Mouse (Mus musculus) midbrain, embryonic 12.5 days (tissue): ENCODE data around the gene Med27. TPM values are rescaled to one million over a fixed set of nuclear protein-coding genes. Genes with fewer than 3 reads are reported as not detected.
A peak's percentile ranks its signal among the peaks of the same experiment; 100 is the strongest.

Source experiments
- ATAC-seq: fragments of 200-750 bp; cut with Nextera tagmentation; 2 replicates; pipeline ENCODE4 v1.8.0; 2017; ENCODE audit warnings: low read depth, moderate TSS enrichment, moderate library complexity; ENCODE audit not compliant: low FRiP score
- H3K27ac ChIP-seq: fragments of 300-500 bp; sonication (generic); replicated peaks from 2 replicates; pipeline ENCODE4 v1.5.1; 2016; ENCODE audit warnings: mild to moderate bottlenecking
- H3K27me3 ChIP-seq: fragments of 300-500 bp; sonication (generic); 2 replicates; pipeline ENCODE4 v1.6.1; 2016; ENCODE audit warnings: mild to moderate bottlenecking
- H3K36me3 ChIP-seq: fragments of 300-500 bp; sonication (generic); 2 replicates; pipeline ENCODE4 v1.6.1; 2016
- H3K4me1 ChIP-seq: fragments of 300-500 bp; sonication (generic); 2 replicates; pipeline ENCODE4 v1.6.1; 2016
- H3K4me2 ChIP-seq: fragments of 300-500 bp; sonication (generic); replicated peaks from 2 replicates; pipeline ENCODE4 v1.6.1; 2016; ENCODE audit warnings: mild to moderate bottlenecking, moderate library complexity
- H3K4me3 ChIP-seq: fragments of 300-500 bp; sonication (generic); 2 replicates; pipeline ENCODE4 v1.5.1; 2016; ENCODE audit warnings: mild to moderate bottlenecking
- H3K9ac ChIP-seq: fragments of 300-500 bp; sonication (generic); replicated peaks from 2 replicates; pipeline ENCODE4 v1.6.1; 2016; ENCODE audit warnings: mild to moderate bottlenecking, moderate library complexity
- H3K9me3 ChIP-seq: fragments of 300-500 bp; sonication (generic); 2 replicates; pipeline ENCODE4 v1.6.1; 2016; ENCODE audit warnings: mild to moderate bottlenecking
- WGBS: fragments of 180-500 bp; shearing (Covaris S2); methylation state at CpG from one replicate; pipeline ENCODE4 v1.1.7; 2016; 5-methylcytosine and 5-hydroxymethylcytosine counted together
- polyA plus RNA-seq: library from polyadenylated mRNA; unstranded; fragments of >200 nt; fragmentation: Nextera tagmentation; extraction: Ambion mirVana; gene quantifications from 2 replicates; pipeline ENCODE4 v1.2.1, GENCODE M21; 2016

Med27 gene
- polyA plus RNA-seq, 1 experiment from 2014 or later = 72.3 TPM

DNA sequence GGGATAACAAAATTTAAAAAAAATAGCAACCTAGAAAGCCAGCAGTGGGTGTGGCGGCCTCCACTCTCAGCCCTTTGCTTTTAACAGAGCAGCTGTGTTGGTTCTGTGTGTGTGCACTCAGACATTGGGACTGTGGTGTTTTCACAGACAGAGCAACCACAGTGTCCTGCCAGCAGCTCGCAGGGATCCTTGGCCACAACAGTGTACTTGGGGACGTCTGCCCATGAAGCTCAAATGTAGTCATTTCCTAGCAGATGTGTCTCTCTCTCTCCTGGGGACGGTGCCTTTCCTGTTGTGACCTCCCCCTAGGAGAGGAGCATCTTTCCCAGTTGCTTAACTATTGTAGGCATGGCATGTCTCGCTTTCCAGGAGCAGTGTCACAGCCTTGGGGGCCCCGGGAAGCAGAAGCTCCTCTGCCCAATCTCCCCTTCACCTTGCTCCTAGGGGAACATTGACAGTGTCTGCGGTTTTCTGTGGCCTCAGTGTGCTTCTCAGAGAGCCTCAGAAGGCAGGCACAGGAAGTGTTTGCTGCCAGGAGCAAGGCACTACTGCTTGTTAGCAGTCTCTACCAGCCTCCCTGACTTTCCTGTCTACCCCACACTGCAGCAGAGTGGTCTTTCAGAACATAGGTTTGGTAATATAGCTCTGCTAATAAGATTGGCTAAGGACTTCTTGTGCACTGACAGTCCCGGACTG lies 18.5 kb downstream of the Med27 start:
- Histone ChIP-seq H3K27me3 (no peaks in the 10 kb centered on the region), H3K4me2 (no peak overlapping the region), H3K27ac (no peak overlapping the region), H3K36me3 (no peaks in the 10 kb centered on the region), H3K9ac (no peak overlapping the region), H3K9me3 (no peaks in the 10 kb centered on the region), H3K4me3 (no peak overlapping the region), H3K4me1 (peaks cover 7% of the 10 kb centered on the region; the same call in 1 of the 2 replicates)
- 96% methylated on average over 8 of the region's 8 CpGs for whole genome bisulfite sequencing
- ATAC-seq = no peak

DNA sequence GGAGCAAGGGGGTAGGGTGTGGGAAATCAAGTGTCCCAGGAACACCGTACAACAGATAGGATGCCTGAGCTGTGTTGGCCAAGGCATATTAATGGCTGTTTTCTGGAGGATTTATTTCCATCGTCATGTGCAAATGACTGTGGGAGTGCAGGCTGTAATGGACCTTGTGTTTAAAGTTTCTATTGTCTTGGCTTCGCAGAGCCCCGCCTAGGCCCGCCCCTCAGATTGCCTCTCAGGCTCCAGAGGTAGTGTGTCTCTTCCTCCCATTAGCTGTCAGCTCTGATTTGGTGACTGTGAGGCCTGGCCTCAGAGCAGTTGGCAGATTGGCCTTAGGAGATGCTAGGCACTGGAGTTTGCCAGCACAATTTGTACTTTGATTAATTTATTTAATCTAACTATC lies 22.1 kb downstream of the Med27 start:
- no peaks in the 10 kb centered on the region for H3K9me3 ChIP-seq
- no peak overlapping the region for H3K4me3 ChIP-seq
- H3K36me3 ChIP-seq = no peaks in the 10 kb centered on the region
- ATAC-seq = no peak
- WGBS = 73% methylated on average over 5 of the region's 5 CpGs
- H3K9ac ChIP-seq = no peak overlapping the region
- no peak overlapping the region for H3K4me2 ChIP-seq
- H3K4me1 ChIP-seq = peaks cover 14% of the 10 kb centered on the region
- no peak overlapping the region for H3K27ac ChIP-seq
- no peaks in the 10 kb centered on the region for H3K27me3 ChIP-seq

DNA sequence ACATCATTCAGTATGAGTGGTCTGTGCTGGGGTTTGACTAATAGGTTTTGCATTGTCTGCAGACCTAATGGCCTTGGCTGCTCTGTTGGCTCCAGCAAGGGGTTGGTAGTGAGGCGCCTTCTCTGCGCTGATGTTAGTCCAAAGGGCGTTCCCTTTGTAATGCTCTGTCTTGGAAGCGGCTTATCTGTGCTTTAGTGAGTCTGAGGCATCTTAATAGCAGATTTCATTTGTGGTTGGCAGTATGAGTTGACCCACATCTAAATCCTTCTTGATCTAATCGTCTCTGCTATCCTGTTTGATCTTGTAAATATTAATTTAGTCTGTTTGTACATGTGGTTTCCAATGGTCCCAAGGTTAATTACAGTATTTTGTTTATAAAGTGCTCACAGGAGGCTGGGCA lies 25.6 kb downstream of the Med27 start:
- Histone ChIP-seq H3K4me1 (peaks cover 14% of the 10 kb centered on the region), H3K4me2 (no peak overlapping the region), H3K27ac (no peak overlapping the region), H3K9ac (no peak overlapping the region), H3K27me3 (no peaks in the 10 kb centered on the region), H3K9me3 (no peaks in the 10 kb centered on the region), H3K4me3 (no peak overlapping the region), H3K36me3 (no peaks in the 10 kb centered on the region)
- no peak for ATAC-seq
- 77% methylated on average over 5 of the region's 5 CpGs for WGBS

DNA sequence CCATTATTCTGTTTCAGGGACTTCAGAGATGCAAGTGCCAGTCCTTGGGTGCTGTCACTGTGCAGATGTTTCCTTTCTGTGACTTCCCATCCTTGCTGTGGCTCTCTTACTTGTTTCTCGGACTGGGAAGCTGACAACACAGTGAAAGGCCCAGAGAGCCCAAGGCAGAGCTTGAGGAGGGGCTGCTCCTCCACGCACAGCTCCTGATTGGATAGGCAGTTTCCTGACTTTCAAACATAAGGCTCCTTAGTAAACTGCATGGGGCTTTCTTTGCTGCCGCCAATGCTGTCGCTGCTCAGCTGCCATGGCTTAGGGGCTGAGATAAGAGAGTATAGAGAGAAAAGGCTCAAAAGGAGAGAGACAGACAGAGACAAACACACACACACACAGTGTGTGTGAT lies 35.1 kb downstream of the Med27 start:
- H3K36me3 ChIP-seq = no peaks in the 10 kb centered on the region
- H3K27ac ChIP-seq = peak overlapping the region; percentile 63
- ATAC-seq = no peak
- 10% methylated on average over 4 of the region's 4 CpGs for WGBS
- no peak overlapping the region for H3K4me2 ChIP-seq
- H3K9me3 ChIP-seq = no peaks in the 10 kb centered on the region
- H3K9ac ChIP-seq = no peak overlapping the region
- no peak overlapping the region for H3K4me3 ChIP-seq
- H3K27me3 ChIP-seq = no peaks in the 10 kb centered on the region
- H3K4me1 ChIP-seq = peaks cover 28% of the 10 kb centered on the region

DNA sequence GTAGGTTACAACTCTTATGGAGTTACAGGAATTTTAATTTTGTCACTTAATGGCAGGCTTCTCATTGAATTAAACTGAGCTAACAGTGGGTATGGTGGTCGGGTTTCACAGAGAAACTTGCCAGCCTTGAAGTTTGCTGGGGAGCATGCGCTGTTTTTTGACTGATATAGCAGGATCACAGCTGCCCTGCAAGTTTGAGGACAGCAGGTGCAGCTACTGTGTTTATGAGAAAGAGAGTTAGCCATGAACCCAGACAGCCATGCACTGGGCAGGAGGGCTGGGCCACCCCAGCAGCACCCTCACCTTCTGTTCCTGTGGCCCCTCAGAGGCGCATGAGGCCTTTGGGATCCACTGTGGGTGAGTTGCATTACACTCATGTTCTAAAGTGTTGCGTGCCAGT lies 36.0 kb downstream of the Med27 start:
- no peak overlapping the region for H3K4me2 ChIP-seq
- no peak for ATAC-seq
- WGBS = 94% methylated on average over 4 of the region's 4 CpGs

DNA sequence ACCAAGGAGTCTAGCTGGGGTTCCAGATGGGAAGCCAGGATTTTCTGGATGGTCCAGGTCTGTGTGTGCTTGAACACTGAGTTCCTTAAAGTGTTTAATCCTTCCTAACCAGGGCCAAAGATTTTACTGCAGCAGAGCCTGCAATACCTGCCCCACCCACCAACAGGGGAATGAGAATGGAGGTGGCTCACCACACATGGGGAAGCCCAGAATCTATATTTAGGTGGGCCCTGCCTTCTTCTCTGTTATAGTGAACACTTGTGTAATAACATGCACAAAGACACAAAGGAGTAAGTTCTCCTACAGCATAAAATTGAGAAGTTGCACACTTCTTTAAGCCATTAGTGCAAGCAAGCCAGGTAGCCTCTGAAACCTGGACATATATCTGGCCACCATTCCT lies 36.5 kb downstream of the Med27 start:
- no peak overlapping the region for H3K4me3 ChIP-seq
- no peak overlapping the region for H3K9ac ChIP-seq
- no peak for ATAC-seq
- H3K36me3 ChIP-seq = no peaks in the 10 kb centered on the region
- no peaks in the 10 kb centered on the region for H3K9me3 ChIP-seq
- no peak overlapping the region for H3K27ac ChIP-seq
- no peaks in the 10 kb centered on the region for H3K27me3 ChIP-seq
- H3K4me1 ChIP-seq = peaks cover 30% of the 10 kb centered on the region
- no peak overlapping the region for H3K4me2 ChIP-seq

More for the DNA sequence above, 36.0 kb downstream of the Med27 start:
- H3K4me3 ChIP-seq = no peak overlapping the region
- H3K27me3 ChIP-seq = no peaks in the 10 kb centered on the region
- H3K4me1 ChIP-seq = peaks cover 30% of the 10 kb centered on the region
- no peak overlapping the region for H3K9ac ChIP-seq
- no peaks in the 10 kb centered on the region for H3K36me3 ChIP-seq
- H3K27ac ChIP-seq = no peak overlapping the region
- no peaks in the 10 kb centered on the region for H3K9me3 ChIP-seq

DNA sequence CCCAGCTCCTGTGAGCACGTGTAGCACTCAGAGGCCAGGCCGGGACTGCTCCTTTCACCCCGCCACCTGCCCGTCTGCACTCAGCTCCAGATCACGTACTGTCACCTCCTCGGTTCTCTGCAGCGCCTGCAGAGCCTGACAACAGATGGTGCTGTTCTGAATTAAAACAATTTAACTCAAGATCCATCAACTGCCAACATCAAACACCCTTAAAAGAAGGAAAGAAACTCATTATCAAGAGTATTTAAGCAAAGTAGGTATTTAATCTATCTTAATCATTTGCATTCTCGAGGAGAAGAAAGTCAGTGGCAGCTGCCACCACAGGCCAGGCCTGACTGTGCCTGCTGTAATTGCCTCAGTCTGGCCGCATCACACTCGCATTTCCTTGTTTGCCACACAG lies 38.8 kb downstream of the Med27 start:
- peak overlapping the region; percentile 73; the same call in 1 of the 2 replicates for H3K27ac ChIP-seq
- H3K36me3 ChIP-seq = no peaks in the 10 kb centered on the region
- no peaks in the 10 kb centered on the region for H3K9me3 ChIP-seq
- no peak overlapping the region for H3K4me2 ChIP-seq
- H3K4me1 ChIP-seq = peaks cover 32% of the 10 kb centered on the region
- 48% methylated on average over 10 of the region's 10 CpGs for WGBS
- H3K27me3 ChIP-seq = no peaks in the 10 kb centered on the region
- no peak overlapping the region for H3K4me3 ChIP-seq
- ATAC-seq = no peak
- H3K9ac ChIP-seq = no peak overlapping the region

DNA sequence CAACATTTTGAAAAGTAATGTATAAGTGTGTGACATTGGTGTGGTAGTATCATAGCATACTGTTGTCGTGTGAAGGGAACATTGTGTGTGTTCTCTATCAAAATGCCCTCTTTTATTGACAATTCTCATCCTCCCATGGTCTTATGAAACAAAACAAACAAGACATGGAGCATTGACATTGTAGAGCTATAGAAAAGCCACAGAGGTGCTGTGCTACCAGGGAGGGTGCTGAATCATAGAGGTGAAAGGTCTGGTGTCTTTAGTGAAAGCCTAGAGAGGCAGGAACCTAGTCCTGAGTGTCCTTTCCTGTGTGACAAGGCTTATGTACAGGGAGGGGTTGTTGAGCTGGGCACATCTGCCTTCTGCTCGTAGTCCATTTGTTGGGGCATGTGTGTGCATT lies 40.6 kb downstream of the Med27 start:
- H3K27ac ChIP-seq = no peak overlapping the region
- peaks cover 24% of the 10 kb centered on the region for H3K4me1 ChIP-seq
- no peaks in the 10 kb centered on the region for H3K36me3 ChIP-seq
- no peaks in the 10 kb centered on the region for H3K27me3 ChIP-seq
- H3K4me3 ChIP-seq = no peak overlapping the region
- ATAC-seq = no peak
- no peak overlapping the region for H3K4me2 ChIP-seq
- WGBS = 82% methylated on average over 2 of the region's 2 CpGs
- H3K9ac ChIP-seq = no peak overlapping the region
- H3K9me3 ChIP-seq = no peaks in the 10 kb centered on the region

DNA sequence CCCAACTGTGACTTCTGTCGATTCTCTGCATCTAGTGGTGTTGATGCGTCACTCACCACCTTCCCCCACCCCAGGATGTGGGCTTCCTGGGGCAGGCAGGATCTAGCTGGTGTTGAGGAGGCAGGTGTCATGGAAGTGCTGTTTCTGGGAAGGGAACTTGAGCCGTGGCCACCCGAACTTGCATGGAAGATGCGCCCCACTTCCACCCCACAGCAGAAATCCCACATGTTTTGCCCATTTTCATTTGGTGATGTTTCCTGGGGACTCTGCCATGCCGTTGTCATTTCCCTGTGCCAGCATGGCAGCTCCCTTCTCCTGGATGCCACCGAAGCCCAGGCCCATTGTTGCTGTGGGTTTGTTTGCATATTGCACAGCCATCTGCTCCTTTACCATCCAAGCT lies 42.3 kb downstream of the Med27 start:
- Histone ChIP-seq H3K9me3 (no peaks in the 10 kb centered on the region), H3K4me3 (no peak overlapping the region), H3K4me1 (peaks cover 25% of the 10 kb centered on the region), H3K27ac (no peak overlapping the region), H3K9ac (no peak overlapping the region), H3K27me3 (no peaks in the 10 kb centered on the region), H3K4me2 (no peak overlapping the region), H3K36me3 (no peaks in the 10 kb centered on the region)
- ATAC-seq = no peak
- 96% methylated on average over 7 of the region's 7 CpGs for WGBS

DNA sequence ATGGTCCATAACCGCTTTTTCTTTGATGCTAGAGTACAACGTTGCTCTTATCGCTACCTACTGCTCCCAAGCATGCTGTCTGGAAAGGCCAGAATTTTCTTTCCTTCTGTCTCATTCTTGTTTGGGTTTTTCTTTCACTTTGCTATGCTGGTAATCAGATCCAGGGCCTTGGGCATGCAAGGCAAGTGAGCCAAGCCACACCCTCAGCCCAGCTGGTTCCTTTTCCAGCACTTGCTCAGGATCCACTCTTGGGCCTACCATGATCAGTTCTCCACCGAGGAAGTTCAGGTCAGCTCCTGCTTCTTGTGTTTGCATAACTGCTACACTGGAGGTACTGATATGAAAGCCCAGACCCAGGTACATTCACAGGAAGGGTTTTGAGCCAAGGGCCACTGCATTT lies 44.5 kb downstream of the Med27 start:
- ATAC-seq = no peak
- Histone ChIP-seq H3K36me3 (no peaks in the 10 kb centered on the region), H3K4me3 (no peak overlapping the region), H3K4me2 (no peak overlapping the region), H3K9me3 (no peaks in the 10 kb centered on the region), H3K9ac (no peak overlapping the region), H3K27me3 (no peaks in the 10 kb centered on the region), H3K4me1 (peaks cover 18% of the 10 kb centered on the region), H3K27ac (no peak overlapping the region)
- WGBS = 87% methylated on average over 4 of the region's 4 CpGs

DNA sequence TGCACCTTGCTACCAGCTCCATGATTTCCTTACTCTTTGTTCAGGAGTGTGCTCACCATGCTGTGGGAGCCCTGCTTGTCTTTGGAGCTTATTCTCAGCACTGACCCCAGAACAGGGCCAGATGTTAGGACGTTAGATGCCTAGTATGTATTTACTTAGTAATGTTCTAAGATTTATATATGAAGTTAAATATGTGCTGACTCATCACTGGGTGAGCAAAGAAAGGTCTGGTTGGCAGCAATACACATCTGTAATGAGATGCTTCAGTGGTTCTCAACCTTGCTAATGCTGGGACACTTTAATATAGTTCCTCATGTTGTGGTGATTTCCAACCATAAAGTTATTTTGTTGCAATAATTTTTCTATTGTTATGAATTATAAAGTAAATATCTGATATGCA lies 45.4 kb downstream of the Med27 start:
- no peak overlapping the region for H3K4me2 ChIP-seq
- 76% methylated on average over 1 of the region's 1 CpGs for WGBS
- no peaks in the 10 kb centered on the region for H3K27me3 ChIP-seq
- no peak overlapping the region for H3K9ac ChIP-seq
- peaks cover 20% of the 10 kb centered on the region for H3K4me1 ChIP-seq
- H3K9me3 ChIP-seq = no peaks in the 10 kb centered on the region
- no peak overlapping the region for H3K4me3 ChIP-seq
- no peak overlapping the region for H3K27ac ChIP-seq
- ATAC-seq = no peak
- H3K36me3 ChIP-seq = no peaks in the 10 kb centered on the region

DNA sequence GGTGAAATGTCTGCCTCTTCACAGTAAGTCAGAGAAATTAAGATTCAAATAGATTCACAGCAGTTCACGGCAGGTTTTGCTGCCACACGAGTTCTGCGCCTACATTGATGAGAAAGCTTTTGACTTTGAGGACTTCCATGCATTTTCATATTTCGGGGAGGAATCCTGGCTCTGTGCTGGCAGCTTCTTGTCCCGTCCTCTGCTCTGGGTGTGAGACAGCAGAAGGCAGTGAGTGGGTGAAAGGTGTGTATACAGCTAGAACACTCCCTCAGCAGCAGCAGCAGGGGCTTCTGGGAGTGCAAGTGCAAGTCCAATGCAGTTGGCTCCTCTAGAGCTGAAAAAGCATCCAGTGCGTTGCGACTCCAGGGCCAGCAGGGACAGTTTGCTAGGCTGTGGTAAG lies 53.6 kb downstream of the Med27 start:
- no peaks in the 10 kb centered on the region for H3K9me3 ChIP-seq
- no peak overlapping the region for H3K27ac ChIP-seq
- H3K9ac ChIP-seq = no peak overlapping the region
- 89% methylated on average over 7 of the region's 7 CpGs for WGBS
- H3K4me3 ChIP-seq = no peak overlapping the region
- no peaks in the 10 kb centered on the region for H3K36me3 ChIP-seq
- no peak overlapping the region for H3K4me2 ChIP-seq
- H3K27me3 ChIP-seq = no peaks in the 10 kb centered on the region
- ATAC-seq = no peak
- H3K4me1 ChIP-seq = peaks cover 29% of the 10 kb centered on the region

DNA sequence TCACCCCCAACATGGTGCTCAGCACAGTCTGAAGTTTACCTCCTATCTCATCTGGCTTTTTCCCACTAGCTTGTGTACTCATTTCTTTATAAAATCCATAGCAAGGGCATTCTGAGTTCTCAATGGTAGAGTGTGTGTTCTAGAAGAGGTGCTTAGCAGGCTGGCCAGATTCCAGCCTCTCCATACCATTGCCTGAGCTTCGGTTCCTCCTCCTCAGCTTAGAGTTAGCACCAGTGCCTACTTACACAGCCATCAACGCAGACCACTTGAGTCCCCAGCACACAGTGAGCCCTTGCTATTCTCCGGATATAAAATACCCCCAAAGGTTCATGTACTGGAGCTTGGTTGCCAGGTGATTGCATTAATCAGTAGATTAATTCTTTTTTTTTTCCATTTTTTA lies 54.2 kb downstream of the Med27 start:
- Histone ChIP-seq H3K4me1 (peaks cover 29% of the 10 kb centered on the region), H3K36me3 (no peaks in the 10 kb centered on the region), H3K4me3 (no peak overlapping the region), H3K9ac (no peak overlapping the region), H3K27me3 (no peaks in the 10 kb centered on the region), H3K27ac (no peak overlapping the region), H3K4me2 (no peak overlapping the region), H3K9me3 (no peaks in the 10 kb centered on the region)
- WGBS = 93% methylated on average over 3 of the region's 3 CpGs
- no peak for ATAC-seq
